Mouse (Mus musculus) heart, adult 2 months (tissue): ENCODE measurements at regions not wholly inside any gene's neighbourhood (a gene's known extent, or its start where the extent isn't known, plus 50 kb on each side); places are given as distances from the start of the nearest gene placed in this dataset.

ENCODE experiments used
- CTCF ChIP-seq: fragments of 200-600 bp; IDR thresholded peaks from 2 replicates; pipeline ENCODE4 v1.8.1; 2022; ENCODE audit warnings: antibody characterized with exemption, mild to moderate bottlenecking, moderate library complexity
- POLR2A ChIP-seq: fragments of 200-500 bp; IDR thresholded peaks from 2 replicates; pipeline ENCODE4 v1.6.1; 2011; ENCODE audit warnings: mild to moderate bottlenecking, low read depth, low read length, control low read depth; ENCODE audit not compliant: insufficient read depth

- TF ChIP-seq CTCF (no peak), POLR2A (no peak)
Measured at GRCm38 (mm10) chr2:50365221-50365620, 68.6 kb upstream of the Mmadhc start.
